Mouse (Mus musculus) gastrocnemius, adult 2 months (tissue): ENCODE data around the gene Tmcc1. TPM values are rescaled to one million over a fixed set of nuclear protein-coding genes. Genes with fewer than 3 reads are reported as not detected.
"Not testable (repeated sequence)": the region's sequence is repeated elsewhere in the genome, so short reads cannot be mapped to it uniquely, and the experiment has no call there.

ENCODE experiments used
- DNase-seq: peaks from one replicate; pipeline ENCODE4 v3.0.0; 2022
- H3K27ac ChIP-seq: fragments of 200-600 bp; 2 replicates; pipeline ENCODE4 v1.8.1; 2022; ENCODE audit warnings: mild to moderate bottlenecking
- H3K4me3 ChIP-seq: fragments of 200-600 bp; 2 replicates; pipeline ENCODE4 v1.8.1; 2022; ENCODE audit warnings: mild to moderate bottlenecking, moderate library complexity
- CTCF ChIP-seq: fragments of 200-600 bp; IDR thresholded peaks from 2 replicates; pipeline ENCODE4 v1.8.1; 2022; ENCODE audit warnings: antibody characterized with exemption, mild to moderate bottlenecking, moderate library complexity
- intact Hi-C: fragments of 180-260 bp; cut with DNase I; formaldehyde crosslinking; loops from one replicate; pipeline ENCODE4 v1.15.1; 2025
- total RNA-seq, 2 experiments: library from RNA; stranded (reverse); gene quantifications; 2 replicates each; pipeline ENCODE4 v1.2.3; 2021

Tmcc1 gene
- total RNA-seq, 2 experiments from 2014 or later: 45.9 to 59.9 TPM

DNA sequence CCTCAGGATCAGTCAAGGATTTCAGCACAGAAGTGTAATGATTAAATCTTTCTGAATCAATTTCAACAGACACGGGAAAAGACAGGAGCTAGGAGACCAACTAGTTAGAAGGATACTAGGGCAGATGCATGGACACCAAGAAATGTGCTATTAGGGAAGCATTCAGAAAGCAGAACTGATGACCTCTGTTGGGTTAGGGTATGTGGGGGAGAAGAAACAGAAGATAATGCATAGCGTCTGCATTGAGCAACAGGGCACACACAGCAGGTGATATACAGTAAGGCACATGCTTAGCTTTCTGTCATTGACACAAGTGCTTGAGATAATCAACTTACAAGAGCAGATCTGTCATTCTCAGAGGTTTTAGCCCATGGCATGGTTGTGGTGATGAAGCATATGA lies 95.7 kb downstream of the Tmcc1 start:
- TF ChIP-seq CTCF: no peak
- no peak overlapping the region for H3K27ac ChIP-seq
- no peak overlapping the region for H3K4me3 ChIP-seq
- DNase-seq: no peak
- intact Hi-C loops: no loop called here

DNA sequence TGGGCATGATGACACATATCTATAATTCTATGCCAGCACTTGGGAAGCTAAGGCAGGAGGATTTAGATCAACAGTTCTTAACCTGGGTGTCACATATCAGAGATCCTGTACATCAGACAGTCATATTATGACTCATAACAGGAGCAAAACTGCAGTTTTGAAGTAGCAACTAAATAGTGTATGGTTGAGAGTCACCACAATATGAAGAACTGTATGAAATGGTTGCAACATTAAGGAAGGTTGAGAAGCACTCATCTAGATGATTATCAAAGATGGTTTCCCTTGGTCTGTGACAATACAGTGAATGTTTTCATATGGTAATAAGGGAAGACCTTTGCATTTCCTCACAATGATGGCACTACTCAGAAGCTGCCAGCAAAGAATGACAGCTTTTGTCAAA lies 103.9 kb downstream of the Tmcc1 start:
- no peak for DNase-seq
- no peak overlapping the region for H3K4me3 ChIP-seq
- no peak overlapping the region for H3K27ac ChIP-seq
- TF ChIP-seq CTCF: no peak
- intact Hi-C loops: no loop called here

DNA sequence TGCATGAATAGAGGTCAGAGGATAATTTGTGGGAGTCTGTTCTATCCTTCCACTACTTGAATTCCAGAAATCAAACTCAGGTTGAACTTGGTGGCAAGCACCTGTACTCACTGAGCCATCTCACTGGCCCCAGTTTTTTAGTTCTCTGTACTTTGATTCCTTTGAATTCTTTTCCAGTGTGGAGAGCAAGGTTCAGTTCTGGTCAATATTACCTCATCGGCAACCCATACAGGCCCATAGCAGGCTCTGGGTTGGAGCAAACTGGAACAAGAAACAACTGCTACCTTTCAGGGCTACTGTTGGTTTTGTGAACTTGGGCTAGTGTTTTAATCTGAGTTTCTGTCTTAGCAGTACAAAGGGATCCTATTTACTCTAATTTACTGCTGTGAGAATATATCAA lies 107.2 kb downstream of the Tmcc1 start:
- DNase-seq: no peak
- H3K4me3 ChIP-seq: no peak overlapping the region
- no peak overlapping the region for H3K27ac ChIP-seq
- intact Hi-C loops: no loop called here
- no peak for TF ChIP-seq CTCF

DNA sequence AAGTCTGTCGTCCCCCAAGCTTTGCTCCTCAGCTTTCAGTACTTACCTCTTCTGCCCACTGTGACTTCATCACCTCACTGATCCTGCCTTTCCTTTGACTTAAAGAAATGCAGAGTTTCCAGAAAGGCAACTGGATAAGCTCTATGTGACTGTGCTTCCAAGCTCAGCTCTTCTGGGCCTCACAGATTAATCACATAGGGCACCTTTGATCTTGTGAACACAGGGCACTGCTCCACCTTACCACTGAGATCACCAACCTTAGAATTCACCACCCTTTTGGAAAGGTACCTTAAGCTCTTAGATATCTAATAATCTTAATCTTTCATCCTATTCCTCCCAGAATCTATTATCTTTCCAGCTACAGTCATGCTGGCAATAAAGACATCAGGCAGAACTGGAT lies 111.0 kb downstream of the Tmcc1 start:
- H3K27ac ChIP-seq: no peak overlapping the region
- H3K4me3 ChIP-seq: no peak overlapping the region
- DNase-seq: no peak
- TF ChIP-seq CTCF: no peak
- intact Hi-C loops: no loop called here

DNA sequence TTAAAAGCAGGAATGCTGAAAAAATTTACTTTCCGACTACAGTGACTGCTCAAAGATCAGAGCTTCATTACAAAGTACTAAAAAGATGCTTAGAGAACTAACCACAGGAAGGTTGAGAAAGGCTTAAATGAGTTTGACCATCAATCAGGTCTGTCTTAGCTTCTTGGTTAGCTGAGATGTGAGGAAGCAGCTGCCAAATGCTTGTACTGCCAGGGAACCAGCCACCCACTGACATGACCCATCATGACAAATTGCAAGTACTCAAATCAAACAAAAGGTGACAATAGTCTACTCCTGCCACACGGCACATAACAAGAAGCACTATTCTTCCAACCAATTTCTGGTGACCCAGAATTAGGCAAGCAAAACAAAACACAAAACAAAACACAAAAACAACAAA lies 111.9 kb downstream of the Tmcc1 start:
- intact Hi-C loops: no loop called here
- TF ChIP-seq CTCF: no peak
- Histone ChIP-seq H3K4me3 (no peak overlapping the region), H3K27ac (peak overlapping the region; percentile 9)
- peak; percentile 52 for DNase-seq

DNA sequence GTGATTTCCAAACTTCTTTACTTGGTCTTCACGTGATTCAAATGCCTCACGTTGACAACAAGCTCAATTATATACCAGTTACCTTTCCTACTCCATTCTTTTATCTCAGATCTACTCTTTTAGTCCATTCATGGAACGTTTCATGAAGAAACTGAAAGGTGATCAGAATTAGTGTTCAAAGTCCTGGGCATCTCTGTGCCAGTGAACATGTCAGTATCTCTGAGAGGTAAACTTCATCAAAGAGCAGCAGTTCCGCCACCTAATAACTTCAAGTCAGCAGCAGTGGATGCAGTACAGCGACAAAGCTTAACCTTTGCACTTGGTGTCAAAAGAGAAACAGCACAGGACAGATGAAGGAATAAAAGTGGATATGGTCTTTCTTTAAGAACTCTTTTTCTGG lies 112.5 kb downstream of the Tmcc1 start:
- DNase-seq: no peak
- Histone ChIP-seq H3K4me3 (no peak overlapping the region), H3K27ac (peak overlapping the region; percentile 9; the same call in 1 of the 2 replicates)
- no peak for TF ChIP-seq CTCF
- intact Hi-C loops: no loop called here

DNA sequence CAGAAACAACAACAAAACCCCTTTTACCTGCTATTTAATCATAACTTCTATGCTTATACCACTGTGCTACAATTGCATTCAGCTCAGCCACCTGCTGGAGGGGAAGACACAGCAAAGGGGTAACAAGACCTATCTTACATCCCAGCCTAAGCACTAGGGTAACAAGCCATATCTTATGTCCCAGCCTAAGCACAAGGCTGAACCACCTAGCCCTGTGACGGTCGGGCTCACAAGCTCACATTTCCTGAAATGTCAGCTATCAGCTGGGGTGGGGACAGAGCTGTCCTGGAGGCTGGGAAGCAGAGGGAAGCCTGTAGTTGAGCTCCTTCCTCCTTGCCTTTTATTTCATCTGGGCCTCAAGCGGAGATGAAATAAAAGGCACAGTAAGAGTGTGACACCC lies 115.7 kb downstream of the Tmcc1 start:
- peak; percentile 34 for TF ChIP-seq CTCF
- peak overlapping the region; percentile 87 for H3K27ac ChIP-seq
- peak; percentile 76 for DNase-seq
- H3K4me3 ChIP-seq: no peak overlapping the region
- intact Hi-C loops: no loop called here

DNA sequence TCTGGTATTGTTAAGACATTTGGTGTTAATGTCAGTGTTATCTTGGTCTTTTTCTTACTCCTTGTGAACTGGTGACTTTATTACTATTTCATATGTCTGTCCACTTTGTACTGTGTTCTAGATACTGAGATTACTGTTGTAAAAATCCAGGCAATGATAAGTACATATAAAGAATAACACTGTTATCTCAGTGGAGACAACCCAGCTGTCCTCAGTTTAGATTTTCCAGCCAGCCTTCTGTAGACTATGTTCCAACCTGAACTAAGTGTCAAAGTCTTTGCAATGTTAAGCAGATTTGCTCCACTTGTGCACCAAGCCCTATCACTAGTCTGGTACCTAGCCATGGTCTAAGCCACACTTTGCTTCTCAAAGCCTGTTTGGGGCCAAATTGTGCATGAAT lies 118.4 kb downstream of the Tmcc1 start:
- Histone ChIP-seq H3K27ac (peak overlapping the region; percentile 92), H3K4me3 (no peak overlapping the region)
- intact Hi-C loops: no loop called here
- no peak for TF ChIP-seq CTCF
- no peak for DNase-seq

DNA sequence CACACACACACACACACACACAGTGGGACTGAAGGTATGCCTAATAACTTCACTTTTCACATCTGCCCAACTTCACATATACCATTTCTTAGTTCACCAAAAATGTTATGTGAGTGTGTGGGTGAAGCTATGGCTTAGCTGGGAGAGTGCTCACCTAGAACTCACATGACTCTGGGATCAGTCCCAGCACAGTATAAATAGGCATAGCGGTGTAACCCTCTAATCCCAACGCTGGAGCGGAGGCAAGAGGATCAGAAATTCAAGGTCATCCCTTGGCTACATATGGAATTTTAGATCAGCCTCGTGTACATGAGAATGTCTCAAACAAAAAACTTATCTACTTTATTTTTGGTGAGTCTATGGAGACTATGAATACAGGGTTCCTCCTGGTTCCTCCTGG lies 119.7 kb downstream of the Tmcc1 start:
- no peak for TF ChIP-seq CTCF
- intact Hi-C loops: loop anchor here (1.0 kb wide), 1 partner anchor 36 kb away; no protein-coding TSS in a partner anchor
- Histone ChIP-seq H3K27ac (peak overlapping the region; percentile 92), H3K4me3 (no peak overlapping the region; the same call in 1 of the 2 replicates)
- DNase-seq: peak; percentile 55

DNA sequence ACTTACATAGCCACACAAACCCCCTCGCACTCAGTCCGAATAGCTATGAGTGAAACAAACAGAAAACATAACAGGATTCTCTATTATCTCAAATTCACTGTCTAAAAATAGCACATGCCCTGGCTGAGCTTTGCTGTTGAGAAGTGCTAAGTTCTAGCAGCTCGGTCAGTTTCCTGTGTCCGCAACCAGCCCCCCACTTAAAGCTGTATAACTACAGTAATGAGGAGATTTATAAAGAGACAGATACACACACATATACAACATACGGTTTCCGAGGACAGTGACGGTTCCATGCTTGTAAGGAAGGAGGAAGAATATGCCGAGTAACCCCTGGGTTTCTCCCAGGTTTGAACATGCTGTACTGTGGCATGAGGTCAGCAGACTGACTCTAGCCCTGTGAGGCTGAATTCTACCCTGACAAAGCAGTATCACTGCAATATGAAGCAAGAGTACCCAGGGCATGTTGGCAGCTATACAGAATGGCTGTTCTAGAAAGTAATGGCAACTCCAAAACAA lies 120.5 kb downstream of the Tmcc1 start:
- Histone ChIP-seq H3K27ac (peak overlapping the region; percentile 92), H3K4me3 (peak overlapping the region; percentile 77)
- peak; percentile 79 for DNase-seq
- no peak for TF ChIP-seq CTCF
- intact Hi-C loops: loop anchor here (1.0 kb wide), 1 partner anchor 36 kb away; no protein-coding TSS in a partner anchor

DNA sequence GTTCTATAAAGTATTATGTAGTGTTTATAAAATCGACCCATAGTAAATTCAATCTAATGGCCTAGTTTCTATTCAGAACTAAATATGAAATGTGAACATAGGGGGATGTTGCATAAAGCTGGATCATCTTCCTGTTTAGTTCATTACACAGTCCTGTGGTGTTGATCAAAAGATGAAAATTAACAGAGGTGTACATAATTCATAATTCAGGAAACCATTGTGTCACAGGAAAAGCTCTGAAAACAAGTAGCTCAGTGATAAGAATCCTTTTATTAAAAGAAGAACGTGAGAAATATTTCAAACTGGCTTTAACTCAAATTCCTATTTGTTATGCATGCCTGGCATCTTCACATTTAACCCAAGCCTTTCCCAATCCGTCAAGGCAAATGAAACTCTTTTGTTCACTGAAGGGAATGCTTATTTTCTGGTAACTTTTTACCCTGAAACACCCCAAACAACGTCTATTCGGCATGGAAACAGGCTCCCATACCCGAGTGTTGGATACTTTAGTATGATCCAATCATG lies 121.0 kb downstream of the Tmcc1 start:
- intact Hi-C loops: no loop called here
- H3K4me3 ChIP-seq: peak overlapping the region; percentile 77
- DNase-seq: no peak
- TF ChIP-seq CTCF: no peak
- peak overlapping the region; percentile 92 for H3K27ac ChIP-seq

DNA sequence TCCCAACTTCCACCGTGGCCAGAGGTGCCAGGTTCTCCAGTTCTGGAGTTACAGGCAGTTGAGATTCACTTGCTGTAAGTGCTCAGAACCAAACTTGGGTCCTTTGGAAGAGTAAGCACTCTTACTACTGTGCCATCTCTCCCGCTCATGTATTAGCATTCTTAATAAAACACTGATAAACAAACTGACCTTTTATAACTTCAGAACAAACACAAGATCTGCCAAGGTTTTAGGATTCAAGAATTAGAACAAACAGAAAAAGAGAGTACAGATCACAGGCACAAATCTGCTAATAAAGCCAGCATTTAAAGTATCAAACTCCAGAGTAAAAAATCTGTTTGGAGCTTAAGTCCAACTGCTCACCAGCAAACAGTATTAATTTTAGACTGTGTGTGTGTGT lies 121.5 kb downstream of the Tmcc1 start:
- peak overlapping the region; percentile 92 for H3K27ac ChIP-seq
- no peak for DNase-seq
- peak overlapping the region; percentile 77 for H3K4me3 ChIP-seq
- intact Hi-C loops: no loop called here
- no peak for TF ChIP-seq CTCF

DNA sequence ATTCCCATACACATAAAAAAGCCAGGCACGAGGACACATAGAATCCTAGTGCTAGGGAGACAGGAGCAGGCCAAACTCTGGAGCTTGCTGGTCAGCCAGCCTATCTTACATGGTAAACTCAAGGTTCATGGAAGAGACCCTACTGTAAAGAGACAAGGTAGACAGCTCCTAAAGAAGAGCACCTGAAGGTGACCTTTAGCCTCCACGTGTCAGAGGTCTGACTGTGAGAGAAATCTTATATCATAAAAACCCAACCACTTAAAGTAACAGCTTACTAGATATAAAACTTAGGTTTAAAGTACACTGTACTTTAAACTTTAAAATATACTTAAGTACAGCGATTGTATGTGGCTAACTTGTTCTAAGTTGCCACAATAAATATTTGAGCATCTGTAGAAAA lies 122.7 kb downstream of the Tmcc1 start:
- Histone ChIP-seq H3K4me3 (peak overlapping the region; percentile 77), H3K27ac (peak overlapping the region; percentile 92)
- intact Hi-C loops: no loop called here
- no peak for DNase-seq
- TF ChIP-seq CTCF: no peak

DNA sequence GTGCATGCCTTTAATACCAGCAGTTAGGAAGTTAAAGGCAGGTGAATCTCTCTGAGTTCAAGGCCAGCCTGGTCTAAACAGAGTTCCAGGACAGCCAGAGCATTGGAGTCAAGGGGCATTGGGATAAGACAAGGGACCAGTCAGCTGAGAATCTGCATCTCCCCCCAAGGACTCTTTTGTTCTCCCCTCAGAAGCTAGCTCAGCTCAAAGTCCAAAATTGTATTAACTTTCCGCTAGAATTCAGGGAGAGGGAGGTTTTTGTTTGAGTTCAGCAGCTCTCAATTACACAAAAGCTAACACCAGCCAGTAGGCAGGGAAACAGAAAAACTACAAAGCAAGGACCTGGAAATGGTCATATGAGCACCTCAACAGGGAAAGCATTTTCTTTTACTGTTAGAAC lies 129.8 kb downstream of the Tmcc1 start:
- Histone ChIP-seq H3K27ac (peak overlapping the region; percentile 28; the same call in 1 of the 2 replicates), H3K4me3 (no peak overlapping the region)
- TF ChIP-seq CTCF: no peak
- DNase-seq: no peak
- intact Hi-C loops: no loop called here

DNA sequence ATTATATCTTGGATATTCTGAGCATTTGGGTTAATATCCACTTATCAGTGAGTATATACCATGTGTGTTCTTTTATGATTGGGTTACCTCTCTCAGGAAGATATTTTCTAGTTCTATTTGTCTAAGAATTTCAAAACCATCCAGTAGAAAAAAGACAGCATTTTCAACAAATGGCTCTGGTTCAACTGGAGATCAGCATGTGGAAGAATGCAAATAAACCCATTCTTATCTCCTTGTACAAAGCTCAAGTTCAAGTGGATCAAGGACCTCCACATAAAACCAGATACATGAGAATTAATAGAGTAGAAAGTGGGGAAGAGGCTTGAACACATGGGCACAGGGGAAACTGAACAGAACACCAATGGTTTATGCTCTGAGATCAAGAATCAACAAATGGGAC lies 133.7 kb downstream of the Tmcc1 start:
- H3K4me3 ChIP-seq, DNase-seq, intact Hi-C loops: not testable (repeated sequence)
- peak overlapping the region; percentile 21; the same call in 1 of the 2 replicates for H3K27ac ChIP-seq
